Mouse (Mus musculus) CH12.LX (cell line): ENCODE measurements around the gene Tex29. TPM values are rescaled to one million over a fixed set of nuclear protein-coding genes. Genes with fewer than 3 reads are reported as not detected.

Experiments used
- DNase-seq: peaks from one replicate; pipeline ENCODE4 v3.0.0-alpha.2; 2013; ENCODE audit errors: extremely low read depth
- H3K27ac ChIP-seq: 2 replicates; pipeline ENCODE4 v1.5.1; 2012; ENCODE audit warnings: low read depth, mild to moderate bottlenecking, control low read depth, moderate library complexity; ENCODE audit not compliant: insufficient read depth
- H3K27me3 ChIP-seq: replicated peaks from 2 replicates; pipeline ENCODE3; 2012; ENCODE audit warnings: inconsistent platforms
- H3K36me3 ChIP-seq, 2 experiments: replicated peaks in 1 of 2; 2 replicates each; pipeline versions ENCODE3 to v1.6.1; 2012; ENCODE audit warnings: inconsistent platforms in 1 of 2, low read length in 1 of 2, mild to moderate bottlenecking in 1 of 2, mixed read lengths in 1 of 2, moderate library complexity in 1 of 2; ENCODE audit not compliant: control insufficient read depth in 1 of 2, insufficient read depth in 1 of 2
- H3K4me1 ChIP-seq, 2 experiments: 2 replicates each; pipeline ENCODE4 v1.6.1; 2012; ENCODE audit warnings: inconsistent platforms in 1 of 2, moderate library complexity in 1 of 2; ENCODE audit not compliant: insufficient read depth in 2 of 2, control insufficient read depth in 1 of 2
- H3K4me2 ChIP-seq: 2 replicates; pipeline ENCODE4 v1.6.1; 2012; ENCODE audit warnings: low read depth, mild to moderate bottlenecking, control low read depth; ENCODE audit not compliant: poor library complexity, insufficient read depth, severe bottlenecking
- H3K4me3 ChIP-seq, 3 experiments: fragments of 150-350 bp in 1 of 3; sonication (generic) in 1 of 3; replicated peaks in 1 of 3; 2 replicates each; pipeline versions ENCODE3 to v1.5.1; 2011 to 2012; ENCODE audit warnings: low read depth in 2 of 3, low read length in 2 of 3, mild to moderate bottlenecking in 2 of 3, moderate library complexity in 2 of 3, control low read depth in 1 of 3, improper control_type of control experiment in 1 of 3, inconsistent platforms in 1 of 3, mixed read lengths in 1 of 3; ENCODE audit not compliant: poor library complexity in 1 of 3
- H3K79me2 ChIP-seq: replicated peaks from 2 replicates; pipeline ENCODE4 v1.6.1; 2012; ENCODE audit warnings: mild to moderate bottlenecking, moderate library complexity; ENCODE audit not compliant: control insufficient read depth, poor library complexity, insufficient read depth, severe bottlenecking; ENCODE audit errors: extremely low read depth
- H3K9ac ChIP-seq: 2 replicates; pipeline ENCODE4 v1.6.1; 2012; ENCODE audit warnings: low read depth, mild to moderate bottlenecking, control low read depth, moderate library complexity; ENCODE audit not compliant: insufficient read depth
- H3K9me3 ChIP-seq: replicated peaks from 2 replicates; pipeline ENCODE3; 2012; ENCODE audit warnings: low read length, inconsistent platforms, mixed read lengths
- CHD1 ChIP-seq: IDR thresholded peaks from 2 replicates; pipeline ENCODE4 v1.6.1; 2012; ENCODE audit warnings: low read depth, low read length, improper control_type of control experiment, inconsistent platforms
- CTCF ChIP-seq, 2 experiments: IDR thresholded peaks in 1 of 2; conservative IDR thresholded peaks in 1 of 2; 2 replicates each; pipeline ENCODE4 v1.5.1; 2011 to 2012; ENCODE audit warnings: low read depth in 2 of 2, low read length in 2 of 2, improper control_type of control experiment in 1 of 2, inconsistent platforms in 1 of 2, mild to moderate bottlenecking in 1 of 2, moderate library complexity in 1 of 2
- E2F4 ChIP-seq: IDR thresholded peaks from 2 replicates; pipeline ENCODE4 v1.6.1; 2011; ENCODE audit warnings: low read depth, low read length, improper control_type of control experiment; ENCODE audit not compliant: insufficient replicate concordance
- ELF1 ChIP-seq: IDR thresholded peaks from 2 replicates; pipeline ENCODE4 v1.6.1; 2014; ENCODE audit warnings: low read depth, mild to moderate bottlenecking, inconsistent platforms, low read length, improper control_type of control experiment
- EP300 ChIP-seq: IDR thresholded peaks from 2 replicates; pipeline ENCODE4 v1.6.1; 2011; ENCODE audit warnings: low read length, improper control_type of control experiment
- GABPA ChIP-seq: IDR thresholded peaks from 2 replicates; pipeline ENCODE4 v1.6.1; 2012; ENCODE audit warnings: low read depth, low read length, improper control_type of control experiment, inconsistent platforms; ENCODE audit not compliant: insufficient replicate concordance
- HCFC1 ChIP-seq: IDR thresholded peaks from 2 replicates; pipeline ENCODE4 v1.6.1; 2012; ENCODE audit warnings: low read depth, mild to moderate bottlenecking, inconsistent platforms, low read length, improper control_type of control experiment
- IRF4 ChIP-seq: IDR thresholded peaks from 2 replicates; pipeline ENCODE4 v1.6.1; 2014; ENCODE audit warnings: low read depth, mild to moderate bottlenecking, inconsistent platforms, low read length, improper control_type of control experiment
- JUN ChIP-seq: IDR thresholded peaks from 2 replicates; pipeline ENCODE4 v1.6.1; 2011; ENCODE audit warnings: low read depth, mild to moderate bottlenecking, low read length, improper control_type of control experiment, moderate library complexity; ENCODE audit not compliant: insufficient read depth
- KAT2A ChIP-seq: IDR thresholded peaks from 2 replicates; pipeline ENCODE4 v1.6.1; 2012; ENCODE audit warnings: low read length, improper control_type of control experiment, inconsistent platforms; ENCODE audit not compliant: insufficient replicate concordance
- MAX ChIP-seq: IDR thresholded peaks from 2 replicates; pipeline ENCODE4 v1.6.1; 2011; ENCODE audit warnings: low read length, improper control_type of control experiment
- MAZ ChIP-seq: IDR thresholded peaks from 2 replicates; pipeline ENCODE4 v1.6.1; 2012; ENCODE audit warnings: low read depth, mild to moderate bottlenecking, inconsistent platforms, low read length, improper control_type of control experiment, moderate library complexity
- MYC ChIP-seq: IDR thresholded peaks from 2 replicates; pipeline ENCODE4 v1.6.1; 2011; ENCODE audit warnings: low read depth, mild to moderate bottlenecking, improper control_type of control experiment, low read length
- NELFE ChIP-seq: IDR thresholded peaks from 2 replicates; pipeline ENCODE4 v1.6.1; 2011; ENCODE audit warnings: low read depth, low read length, improper control_type of control experiment
- NRF1 ChIP-seq: IDR thresholded peaks from 2 replicates; pipeline ENCODE4 v1.6.1; 2014; ENCODE audit warnings: low read depth, mild to moderate bottlenecking, inconsistent platforms, low read length, improper control_type of control experiment, moderate library complexity
- PAX5 ChIP-seq: IDR thresholded peaks from 2 replicates; pipeline ENCODE4 v1.6.1; 2012; ENCODE audit warnings: low read length, inconsistent platforms, mixed read lengths
- POLR2A ChIP-seq: IDR thresholded peaks from 2 replicates; pipeline ENCODE4 v1.6.1; 2011; ENCODE audit warnings: low read depth, mild to moderate bottlenecking, improper control_type of control experiment, low read length
- SIN3A ChIP-seq: IDR thresholded peaks from 2 replicates; pipeline ENCODE4 v1.6.1; 2012; ENCODE audit warnings: low read length, improper control_type of control experiment, inconsistent platforms
- SMC3 ChIP-seq: IDR thresholded peaks from 2 replicates; pipeline ENCODE4 v1.6.1; 2011; ENCODE audit warnings: low read depth, low read length, improper control_type of control experiment
- TBP ChIP-seq: conservative IDR thresholded peaks from 2 replicates; pipeline ENCODE4 v1.6.1; 2011; ENCODE audit warnings: low read depth, low read length, improper control_type of control experiment
- TCF12 ChIP-seq: IDR thresholded peaks from 2 replicates; pipeline ENCODE4 v1.6.1; 2014; ENCODE audit warnings: low read depth, mild to moderate bottlenecking, inconsistent platforms, low read length, improper control_type of control experiment
- USF1 ChIP-seq: IDR thresholded peaks from 2 replicates; pipeline ENCODE4 v1.6.1; 2014; ENCODE audit warnings: low read depth, mild to moderate bottlenecking, inconsistent platforms, low read length, improper control_type of control experiment
- USF2 ChIP-seq: conservative IDR thresholded peaks from 2 replicates; pipeline ENCODE4 v1.6.1; 2011; ENCODE audit warnings: low read depth, low read length, improper control_type of control experiment
- ZC3H11A ChIP-seq: IDR thresholded peaks from 2 replicates; pipeline ENCODE4 v1.6.1; 2012; ENCODE audit warnings: low read depth, mild to moderate bottlenecking, inconsistent platforms, low read length, improper control_type of control experiment
- ZKSCAN1 ChIP-seq: IDR thresholded peaks from 2 replicates; pipeline ENCODE4 v1.6.1; 2012; ENCODE audit warnings: low read depth, inconsistent platforms, low read length, improper control_type of control experiment, borderline replicate concordance
- ZMIZ1 ChIP-seq: IDR thresholded peaks from 2 replicates; pipeline ENCODE4 v1.6.1; 2012; ENCODE audit warnings: low read depth, mild to moderate bottlenecking, inconsistent platforms, low read length, improper control_type of control experiment
- ZNF384 ChIP-seq: IDR thresholded peaks from 2 replicates; pipeline ENCODE4 v1.6.1; 2012; ENCODE audit warnings: low read depth, low read length, improper control_type of control experiment, inconsistent platforms
- dilution Hi-C: fragments of 300-500 bp; cut with MboI; formaldehyde crosslinking; loops from 2 replicates; pipeline ENCODE4 v1.14.3; 2020; ENCODE audit warnings: low sequenced_read_pairs; ENCODE audit not compliant: extremely low pct_unique_long_range_greater_than_20kb, extremely low pct_ligation_motif_present
- in situ Hi-C: fragments of 300-500 bp; cut with MboI; formaldehyde crosslinking; loops from 3 replicates; pipeline ENCODE4 v1.14.3; 2019; ENCODE audit warnings: low sequenced_read_pairs, low pct_ligation_motif_present, low pct_unique_long_range_greater_than_20kb, mixed read lengths
- polyA plus RNA-seq: library from polyadenylated mRNA; unstranded; fragments of >175 nt; gene quantifications from 2 replicates; pipeline ENCODE4 v1.2.1, GENCODE M21; 2012; ENCODE audit warnings: low read depth; ENCODE audit not compliant: insufficient read length
- total RNA-seq, 2 experiments: library from RNA; depleted of rRNA; stranded (reverse); fragments of 300-350 nt in 1 of 2; fragments of >200 nt in 1 of 2; gene quantifications; 2 replicates each; pipeline ENCODE4 v1.2.3; 2012 to 2014

The Tex29 gene
- total and polyA plus RNA-seq, 3 experiments = not detected

DNA sequence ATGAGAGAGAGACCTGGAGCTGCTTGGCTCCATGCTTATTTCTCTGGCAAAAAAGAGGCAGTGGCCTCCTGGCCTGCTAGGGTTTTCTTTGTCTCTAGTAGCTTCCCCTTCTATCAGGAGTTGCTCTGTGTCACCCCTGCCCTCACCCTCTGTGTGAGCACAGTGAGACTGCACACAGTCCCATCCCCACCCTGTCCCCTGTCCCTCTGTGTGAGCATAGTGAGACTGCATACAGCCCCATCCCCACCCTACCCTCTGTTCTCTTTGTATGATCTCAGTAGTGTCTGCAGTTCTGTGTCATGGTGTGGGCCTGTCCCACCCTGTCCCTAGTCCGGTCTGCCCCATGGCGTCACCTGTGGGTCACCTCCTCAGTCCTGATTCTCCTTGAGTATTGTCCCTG is 46.5 kb downstream of the Tex29 start:
- H3K79me2 ChIP-seq = no peaks in the 10 kb centered on the region
- H3K27ac ChIP-seq = no peak overlapping the region
- H3K9me3 ChIP-seq = peaks cover 5% of the 10 kb centered on the region
- no peak overlapping the region for H3K4me2 ChIP-seq
- no peak for DNase-seq
- H3K4me3 ChIP-seq = no peak overlapping the region
- dilution Hi-C loops (no loop called here), in situ Hi-C loops (no loop called here)
- TF ChIP-seq USF1 (no peak), POLR2A (no peak), KAT2A (no peak), SIN3A (no peak), CHD1 (no peak), E2F4 (no peak), EP300 (no peak), ELF1 (no peak), GABPA (no peak), IRF4 (no peak), MYC (no peak), NRF1 (no peak)
- peaks cover 55% of the 10 kb centered on the region for H3K27me3 ChIP-seq
- no peaks in the 10 kb centered on the region for H3K36me3 ChIP-seq
- H3K9ac ChIP-seq = no peak overlapping the region
- H3K4me1 ChIP-seq = no peaks in the 10 kb centered on the region; a peak in 1 of 4 replicates

GRCm38 (mm10) chr8:11889156-11890018 is 49.1 kb downstream of the Tex29 start:
- H3K4me3 ChIP-seq = no peak overlapping the region
- dilution Hi-C loops (no loop called here), in situ Hi-C loops (no loop called here)
- H3K27me3 ChIP-seq = peaks cover 66% of the 10 kb centered on the region
- no peak overlapping the region for H3K9ac ChIP-seq
- TF ChIP-seq MAX (no peak), ZNF384 (no peak), TBP (no peak), ELF1 (no peak), USF2 (no peak), JUN (no peak), USF1 (no peak), E2F4 (no peak), ZKSCAN1 (no peak), ZMIZ1 (no peak), SMC3 (no peak), ZC3H11A (no peak), TCF12 (no peak), HCFC1 (no peak), CTCF (conservative IDR thresholded peaks at IDR 0.05 in 1 of 2, IDR thresholded peaks at IDR 0.05 in 1 of 2; ENCODE audit: low read depth in 2 of 2, low read length in 2 of 2) (no peak), MAZ (no peak), PAX5 (no peak), NELFE (no peak)
- TF ChIP-seq, all 38 proteins: peak for 0
- Histone ChIP-seq H3K27ac (no peak overlapping the region), H3K4me1 (no peaks in the 10 kb centered on the region; a peak in 1 of 4 replicates), H3K4me2 (no peak overlapping the region), H3K79me2 (no peaks in the 10 kb centered on the region), H3K9me3 (no peaks in the 10 kb centered on the region), H3K36me3 (no peaks in the 10 kb centered on the region)
- no peak for DNase-seq
